9 mouse cellular contexts compared by ENCODE assay signal in genomic region chr4:133046691-133047352, GRCm38 (mm10). TPM values are rescaled to one million over a fixed set of nuclear protein-coding genes. Genes with fewer than 3 reads are reported as not detected.
DNase-seq lines count a peak whose midpoint lies in the region; ATAC-seq lines count a peak whose summit lies in the region.
"Had no signal": no experiment of that assay in that cellular context is flagged by ENCODE, and none has a peak within 500 bp of the region (broad histone marks: within the 10 kb centered on the region; RNA-seq: fewer than 3 reads in every experiment).

No protein-coding gene starts in this region.

- H3K9me3 ChIP-seq in heart, embryonic 14.5 days (ENCODE audit: control insufficient read depth, low read length), result no peaks in the 10 kb centered on the region
- no peaks in the 10 kb centered on the region for H3K9me3 ChIP-seq in hindbrain, embryonic 13.5 days
- no peaks in the 10 kb centered on the region for H3K9me3 ChIP-seq in midbrain, embryonic 12.5 days

- no peak for DNase-seq in heart, adult 9 months (ENCODE audit: low spot score in 2 of 2)
- DNase-seq in brain, adult 2 months (ENCODE audit: low read depth, low spot score), result peak; percentile 70
- DNase-seq in spleen, postnatal 10 days (ENCODE audit: low spot score in 2 of 2), result no peak
- no peak for DNase-seq in gastrocnemius, adult 8-10 months (ENCODE audit: low spot score in 2 of 2)
- DNase-seq in retina, postnatal 1 day, result no peak

- H3K4me2 ChIP-seq in heart, embryonic 14.5 days (ENCODE audit: low read length), result peak overlapping the region; percentile 18; the same call in 1 of the 2 replicates
- peak overlapping the region; percentile 39 for H3K4me2 ChIP-seq in hindbrain, embryonic 13.5 days
- peak overlapping the region; percentile 37 for H3K4me2 ChIP-seq in midbrain, embryonic 12.5 days (replicated peaks)

- H3K27me3 ChIP-seq in heart, embryonic 14.5 days (ENCODE audit: control insufficient read depth, insufficient read depth, low read length), result no peaks in the 10 kb centered on the region
- H3K27me3 ChIP-seq in hindbrain, embryonic 13.5 days, result no peaks in the 10 kb centered on the region
- H3K27me3 ChIP-seq in midbrain, embryonic 12.5 days, result peaks cover 25% of the 10 kb centered on the region
- H3K27me3 ChIP-seq: Patski had no signal

- H3K9ac ChIP-seq in heart, embryonic 14.5 days (ENCODE audit: low read length), result peak overlapping the region; percentile 35
- peak overlapping the region; percentile 39 for H3K9ac ChIP-seq in hindbrain, embryonic 13.5 days
- no peak overlapping the region for H3K9ac ChIP-seq in midbrain, embryonic 12.5 days (replicated peaks)

- WGBS in heart, embryonic 14.5 days, result 44% methylated on average over 12 of the region's 12 CpGs
- 20% methylated on average over 12 of the region's 12 CpGs for whole genome bisulfite sequencing in hindbrain, embryonic 13.5 days
- 19% methylated on average over 12 of the region's 12 CpGs for WGBS in midbrain, embryonic 12.5 days

- no peaks in the 10 kb centered on the region for H3K36me3 ChIP-seq in heart, embryonic 14.5 days (ENCODE audit: control insufficient read depth, insufficient read depth, low read length)
- H3K36me3 ChIP-seq in hindbrain, embryonic 13.5 days, result no peaks in the 10 kb centered on the region
- no peaks in the 10 kb centered on the region for H3K36me3 ChIP-seq in midbrain, embryonic 12.5 days

- H3K27ac ChIP-seq in heart, embryonic 14.5 days (replicated peaks in 1 of 2; ENCODE audit: control insufficient read depth in 1 of 2, insufficient read depth in 1 of 2, low read depth in 2 of 2, low read length in 2 of 2), result peak overlapping the region in 1 of 2 experiments; percentile 50; a peak in 2 of 4 replicates
- H3K27ac ChIP-seq in hindbrain, embryonic 13.5 days, result peak overlapping the region; percentile 92
- H3K27ac ChIP-seq in midbrain, embryonic 12.5 days (replicated peaks), result peak overlapping the region; percentile 89

- peaks cover 91 to 100% of the 10 kb centered on the region in 2 experiments for H3K4me1 ChIP-seq in heart, embryonic 14.5 days (ENCODE audit: control insufficient read depth in 2 of 2, insufficient read depth in 2 of 2, low read length in 2 of 2)
- peaks cover 100% of the 10 kb centered on the region for H3K4me1 ChIP-seq in hindbrain, embryonic 13.5 days (replicated peaks)
- peaks cover 99% of the 10 kb centered on the region for H3K4me1 ChIP-seq in midbrain, embryonic 12.5 days

- H3K4me3 ChIP-seq in heart, embryonic 14.5 days (ENCODE audit: control insufficient read depth in 1 of 2, insufficient read depth in 1 of 2, low read depth in 1 of 2, low read length in 2 of 2), result no peak overlapping the region
- H3K4me3 ChIP-seq in hindbrain, embryonic 13.5 days, result no peak overlapping the region
- H3K4me3 ChIP-seq in midbrain, embryonic 12.5 days, result no peak overlapping the region

- ATAC-seq in heart, embryonic 14.5 days (ENCODE audit: insufficient number of reproducible peaks, insufficient read depth, low FRiP score, low read depth), result no peak
- ATAC-seq in hindbrain, embryonic 13.5 days (ENCODE audit: low FRiP score), result peak; percentile 9; the same call in 1 of the 2 replicates
- no peak; the same call in 1 of the 2 replicates for ATAC-seq in midbrain, embryonic 12.5 days (ENCODE audit: low FRiP score, low read depth)
- ATAC-seq: Patski had no signal

RNA-seq across cellular contexts. Expression of gene Ahdc1, which starts 35.8 kb away (rescaled TPM):
- 7.1 and 9.0 TPM in 2 replicates for polyA plus RNA-seq in heart, embryonic 14.5 days (2014; fragmentation: Nextera tagmentation; extraction: Ambion mirVana)
- polyA plus RNA-seq in hindbrain, embryonic 13.5 days (2015; fragmentation: Nextera tagmentation; extraction: Ambion mirVana), result 11.0 and 12.5 TPM in 2 replicates
- 8.9 and 9.1 TPM in 2 replicates for polyA plus RNA-seq in midbrain, embryonic 12.5 days (2016; fragmentation: Nextera tagmentation; extraction: Ambion mirVana)
- 10 to 100 TPM; 26.3 to 32.9 (median 28.9) TPM for total RNA-seq in gastrocnemius, adult 8-10 months (2022)
